Mouse (Mus musculus) erythroblast, adult 5-6 weeks (primary cell): ENCODE data around the gene Rsph3b. TPM values are rescaled to one million over a fixed set of nuclear protein-coding genes. Genes with fewer than 3 reads are reported as not detected.
"Not testable (repeated sequence)": the region's sequence is repeated elsewhere in the genome, so short reads cannot be mapped to it uniquely, and the experiment has no call there.

Source experiments
- ATAC-seq: replicated peaks from 2 replicates; pipeline ENCODE4 v1.8.0; 2016; ENCODE audit warnings: moderate number of reproducible peaks, mild to moderate bottlenecking, moderate TSS enrichment, inconsistent platforms; ENCODE audit not compliant: poor library complexity, low FRiP score, severe bottlenecking
- total RNA-seq, 2 experiments: library from RNA; stranded (forward) in 1 of 2; stranded (reverse) in 1 of 2; fragments of 150-400 nt in 1 of 2; fragments of 200-764, 138-1000 nt in 1 of 2; gene quantifications; 2 replicates each; pipeline versions ENCODE4 v1.2.3 to v1.2.4; 2015 to 2017; ENCODE audit warnings: low replicate concordance in 2 of 2

The Rsph3b gene
- total RNA-seq (2015; ENCODE audit: low replicate concordance) (6.3 and 16.7 TPM in 2 replicates), total RNA-seq (2017; ENCODE audit: low replicate concordance) (8.5 and 13.5 TPM in 2 replicates)

DNA sequence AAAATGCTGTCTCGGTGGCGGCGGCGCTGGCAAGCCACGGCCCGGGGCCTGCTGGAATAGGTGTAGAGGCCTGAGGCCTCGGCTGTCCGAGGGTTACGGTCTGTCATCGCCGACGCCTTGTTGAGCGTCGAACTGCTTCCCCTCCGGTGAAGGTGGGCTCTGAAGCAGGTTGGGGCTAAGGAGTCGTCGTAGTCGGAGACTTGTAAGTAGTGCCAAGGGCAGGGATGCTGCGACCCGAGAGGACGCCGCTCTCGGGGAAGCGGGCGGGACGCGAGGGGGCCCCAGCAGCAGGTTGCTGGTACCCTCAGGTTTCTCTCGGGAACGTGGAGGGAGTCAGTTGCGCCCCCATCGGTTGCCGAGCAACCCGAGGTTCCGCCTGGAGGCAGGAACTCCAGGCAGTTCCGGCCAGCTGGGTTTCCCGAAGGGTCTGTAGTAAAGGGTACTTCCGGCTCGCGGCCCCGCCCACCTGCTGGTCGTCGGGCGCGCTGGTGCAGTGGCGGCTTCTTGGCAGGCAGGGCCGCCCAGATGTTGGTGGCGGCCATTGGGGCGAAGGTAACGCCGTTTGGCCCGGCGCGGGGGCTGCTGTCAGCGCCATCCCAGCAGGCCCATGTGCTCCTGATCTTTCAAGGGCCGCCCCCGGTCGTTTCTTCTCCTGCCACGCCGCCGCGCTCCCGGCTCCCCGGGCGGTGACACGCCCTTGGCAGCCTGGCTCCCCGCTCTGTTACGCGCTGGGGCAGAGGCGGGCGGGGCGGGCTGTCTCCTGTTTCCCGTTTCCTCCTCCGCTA, at the start of gene Rsph3b:
TSS of gene Rsph3b (minus strand) at position 699 of the 785 bp plus-strand sequence.
- peak; percentile 92 for ATAC-seq

GRCm38 (mm10) chr17:6997778-6998490, 49.5 kb upstream of the Rsph3b start:
- not testable (repeated sequence) for ATAC-seq

DNA sequence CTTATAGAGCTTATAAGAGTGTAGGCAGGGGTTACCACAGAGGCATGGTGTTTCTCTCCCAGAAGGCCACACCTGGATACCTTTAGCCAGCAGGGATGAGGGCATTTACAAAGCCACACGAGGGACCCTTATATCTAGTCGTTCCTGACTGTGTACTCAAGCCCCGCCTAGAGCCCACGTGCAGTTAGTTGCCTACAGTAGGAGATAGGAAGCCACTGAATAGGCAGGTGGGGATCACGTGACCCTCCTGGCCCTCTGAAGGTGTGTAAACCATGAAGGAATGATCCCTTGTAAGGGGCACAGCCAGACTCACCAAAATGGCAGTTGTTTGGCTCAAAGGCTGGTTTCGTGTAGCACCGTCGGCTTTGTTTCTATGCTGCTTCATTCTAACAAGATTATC, 48.3 kb upstream of the Rsph3b start:
- ATAC-seq: not testable (repeated sequence)

DNA sequence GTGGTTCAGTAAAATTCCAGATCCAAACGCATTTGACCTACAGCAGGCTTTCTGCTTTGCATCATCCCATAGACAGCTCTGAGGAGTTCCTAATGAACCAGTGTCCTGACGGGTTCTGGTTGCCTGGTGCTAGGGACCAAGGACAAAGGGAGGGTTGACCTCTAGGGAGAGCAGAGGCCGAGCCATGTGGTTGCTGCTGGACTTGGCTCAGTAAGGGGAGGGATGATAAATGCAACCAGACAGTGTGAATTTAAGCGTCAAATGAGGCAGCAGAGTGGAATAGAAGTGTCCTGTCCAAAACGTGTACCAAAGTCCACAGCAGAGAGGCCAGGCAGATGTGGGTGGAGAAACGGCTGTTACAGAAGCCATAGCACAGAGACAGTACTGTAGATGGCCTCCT, 47.0 kb upstream of the Rsph3b start:
- ATAC-seq: not testable (repeated sequence)

GRCm38 (mm10) chr17:6986118-6986517, 37.6 kb upstream of the Rsph3b start:
- not testable (repeated sequence) for ATAC-seq

DNA sequence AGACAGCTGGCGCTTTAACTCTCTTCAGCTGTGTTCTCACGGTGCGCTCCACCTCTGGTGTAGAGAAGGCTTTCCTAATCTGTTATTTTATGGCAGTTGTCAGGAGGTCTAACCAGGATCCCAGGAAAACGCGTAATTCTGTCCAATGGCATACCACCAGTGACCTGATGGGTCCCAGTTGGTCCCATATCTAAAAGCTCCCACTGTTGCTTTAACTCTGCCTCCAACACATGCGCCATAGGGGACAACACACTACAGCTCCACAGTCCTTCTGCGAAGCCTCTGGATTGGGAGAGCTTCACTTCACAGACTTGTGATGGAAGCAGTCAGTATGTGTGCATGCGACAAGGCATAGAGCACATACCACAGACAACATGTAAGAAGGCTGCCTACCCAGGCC, 31.7 kb upstream of the Rsph3b start:
- ATAC-seq: not testable (repeated sequence)

- 0 out of 2 replicates have a peak, but pooled peaks have one; percentile 7 for ATAC-seq
Observed at GRCm38 (mm10) chr17:6979380-6979779, 30.9 kb upstream of the Rsph3b start.

GRCm38 (mm10) chr17:6978287-6979248, 30.1 kb upstream of the Rsph3b start, which contains the start of gene Gm49721:
TSS of gene Gm49721 (plus strand) at chr17:6978904.
- ATAC-seq: peak; percentile 93

DNA sequence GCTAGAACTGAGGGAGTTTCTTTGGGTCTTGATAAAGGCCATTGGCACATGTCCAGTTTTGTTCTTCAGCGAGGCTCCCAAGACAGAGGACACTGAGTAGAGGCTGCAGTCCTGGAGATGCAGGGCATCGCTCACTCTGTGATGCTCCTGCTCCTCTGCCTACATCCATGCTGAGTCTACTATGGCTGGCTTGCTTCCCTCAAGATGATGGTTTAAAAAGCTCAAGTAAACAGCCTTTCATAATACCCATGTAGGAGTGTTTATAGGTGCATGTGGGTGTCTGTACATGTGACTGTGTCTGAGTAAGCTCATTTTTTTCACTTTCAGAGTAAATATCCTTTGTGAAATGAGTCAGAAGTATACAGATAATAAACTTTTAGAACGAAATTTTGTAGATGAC, 26.5 kb upstream of the Rsph3b start:
- ATAC-seq: not testable (repeated sequence)

DNA sequence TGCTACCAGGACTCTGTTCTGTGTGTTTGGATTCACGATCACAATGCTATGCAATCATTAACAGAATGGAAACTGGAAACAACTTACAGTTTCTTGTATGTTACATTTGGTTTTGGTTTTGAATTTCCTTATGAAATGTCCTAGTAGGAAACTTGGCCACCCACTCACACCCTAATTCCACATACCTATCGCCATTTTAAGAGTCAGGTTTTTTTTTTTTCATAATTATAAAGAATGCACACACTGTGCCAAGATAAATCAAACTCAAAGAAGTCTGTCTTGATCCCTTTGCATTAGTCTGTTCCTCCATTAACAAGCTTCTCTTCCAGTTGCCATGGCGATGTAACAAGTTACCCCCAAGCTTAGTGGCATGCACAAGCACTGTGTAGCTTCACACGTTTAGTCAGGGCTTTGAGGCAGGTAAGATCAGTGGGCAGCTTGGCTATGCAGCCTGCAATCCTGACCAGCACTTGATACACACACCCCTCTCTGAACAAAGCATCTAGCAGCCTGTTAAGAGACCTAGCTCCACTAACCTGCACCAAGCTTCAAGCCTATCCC, 24.4 kb upstream of the Rsph3b start:
- ATAC-seq: not testable (repeated sequence)

DNA sequence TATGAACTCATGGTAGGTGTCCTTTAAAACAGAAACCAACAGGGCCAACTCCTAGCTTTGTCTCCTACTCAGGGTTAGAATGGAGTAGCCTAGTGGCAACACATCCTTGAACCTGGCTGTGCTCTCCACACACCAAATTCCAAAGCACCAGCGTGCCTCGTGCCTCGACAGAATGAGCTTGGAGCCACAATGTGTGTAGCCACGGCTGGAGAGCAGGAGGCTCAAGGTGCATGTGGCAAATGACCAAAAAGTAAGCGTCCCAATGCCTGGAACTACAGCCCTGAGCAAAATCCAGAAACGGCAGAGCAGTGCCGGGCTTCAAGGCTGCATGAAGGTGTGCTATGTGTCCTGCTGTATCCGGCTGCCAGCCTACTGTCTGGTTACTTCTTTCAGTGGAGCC, 22.8 kb upstream of the Rsph3b start:
- ATAC-seq: not testable (repeated sequence)

DNA sequence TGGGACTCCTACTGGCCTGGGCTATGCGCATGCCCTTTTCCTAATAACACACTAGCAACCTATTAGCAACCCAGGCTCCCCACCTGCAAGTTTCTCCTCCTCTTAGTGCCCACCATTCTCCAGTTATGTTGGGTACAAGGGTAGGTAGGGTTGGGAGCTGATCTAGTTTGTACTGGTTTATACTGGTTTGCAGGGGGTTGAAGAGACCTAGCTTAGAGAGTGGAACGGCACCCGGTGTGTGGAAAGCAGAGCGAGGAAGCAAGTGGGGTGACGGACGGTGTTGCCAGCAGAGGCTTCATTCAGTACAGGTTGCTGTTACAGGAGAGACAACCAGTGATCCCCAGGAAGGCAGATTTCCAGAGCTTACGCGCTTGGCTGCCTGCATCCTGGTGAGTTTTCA, 21.9 kb upstream of the Rsph3b start, which contains the start of gene Rnaset2b:
TSS of gene Rnaset2b (plus strand) at position 301 of the 400 bp plus-strand sequence.
- ATAC-seq: not testable (repeated sequence)

DNA sequence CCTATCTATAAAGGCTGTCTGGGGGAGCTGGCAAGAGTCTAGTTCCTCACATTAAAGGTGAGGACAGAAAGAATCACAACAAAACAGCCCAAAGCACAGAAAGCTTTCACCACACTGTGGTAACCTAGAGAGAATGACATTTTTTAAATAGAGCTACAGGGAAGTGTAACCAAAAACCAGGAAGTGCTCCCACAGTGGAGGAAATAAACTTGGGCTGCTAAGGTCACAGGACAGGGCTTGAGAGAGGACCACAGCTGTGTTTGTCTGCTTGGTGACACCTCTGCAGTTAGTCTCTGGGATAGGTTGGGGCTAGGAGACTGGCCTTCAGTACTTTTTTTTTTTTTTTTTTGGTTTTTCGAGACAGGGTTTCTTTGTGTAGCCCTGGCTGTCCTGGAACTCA, 19.2 kb upstream of the Rsph3b start:
- ATAC-seq: not testable (repeated sequence)

- not testable (repeated sequence) for ATAC-seq
Observed at GRCm38 (mm10) chr17:6965364-6965763, 16.9 kb upstream of the Rsph3b start.

GRCm38 (mm10) chr17:6962936-6963335, 14.5 kb upstream of the Rsph3b start:
- not testable (repeated sequence) for ATAC-seq

- ATAC-seq: not testable (repeated sequence)
Observed at GRCm38 (mm10) chr17:6962339-6962738, 13.9 kb upstream of the Rsph3b start.

DNA sequence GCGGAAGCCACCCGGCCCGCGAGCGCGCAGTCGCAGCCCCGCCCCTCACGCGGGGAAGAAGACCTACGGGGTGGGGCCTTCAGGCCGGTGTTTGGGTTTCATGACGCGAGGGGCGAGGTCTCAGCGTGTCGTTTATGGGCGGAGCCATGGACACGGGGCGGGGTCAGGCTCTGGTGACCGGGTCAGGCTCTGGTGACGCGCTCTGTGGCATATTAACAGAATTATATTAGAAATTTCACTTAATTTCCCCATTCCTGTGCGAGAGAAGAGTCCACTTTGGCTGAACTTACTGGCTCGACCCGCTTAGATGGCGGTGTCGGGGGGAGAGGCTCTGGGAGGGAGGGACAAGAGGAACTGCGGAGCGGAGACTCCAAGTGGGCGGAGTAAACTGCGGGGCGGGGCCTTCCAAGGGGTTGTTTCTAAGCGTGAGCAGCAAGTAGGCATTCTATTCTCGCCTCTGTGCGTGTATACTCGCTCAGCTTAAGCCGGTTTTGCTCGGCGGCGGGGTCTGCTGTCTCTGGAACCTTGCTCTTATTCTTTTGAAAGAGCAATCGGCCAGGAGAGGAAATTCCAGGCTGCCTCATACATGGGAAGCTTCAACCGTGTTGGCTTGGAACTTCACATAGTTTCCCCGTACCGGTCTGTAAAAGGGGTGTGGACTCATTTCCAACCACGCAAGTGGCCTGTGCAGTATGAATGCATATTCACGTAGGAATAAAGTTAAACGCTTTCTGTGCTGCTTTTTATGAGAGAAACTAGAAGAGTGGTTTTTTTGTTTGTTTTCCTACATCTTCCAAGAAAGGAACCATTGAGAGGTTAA, 12.9 kb upstream of the Rsph3b start:
- peak; percentile 94 for ATAC-seq

DNA sequence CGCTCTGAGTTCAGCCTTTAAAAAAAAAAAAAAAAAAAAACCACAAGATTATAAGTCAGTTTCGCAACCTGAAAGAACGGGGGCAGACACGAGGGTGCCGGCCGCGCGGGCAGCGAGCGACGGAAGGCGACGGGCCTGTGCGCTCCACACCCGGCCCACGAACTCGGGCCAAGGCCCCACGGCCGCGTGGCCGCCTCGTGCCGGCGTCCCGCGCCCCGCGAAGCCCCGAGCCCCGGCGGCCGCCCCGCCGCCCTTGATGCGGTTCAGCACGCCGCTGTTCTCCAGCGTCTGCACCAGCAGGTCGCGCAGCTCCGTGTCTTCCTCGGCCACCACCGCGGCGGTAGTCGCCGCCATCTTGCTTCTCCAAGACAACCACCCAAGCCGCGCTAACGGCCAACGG, 12.3 kb upstream of the Rsph3b start, which contains the start of gene Tagap1:
TSS of gene Tagap1 (minus strand) at position 381 of the 400 bp plus-strand sequence.
- ATAC-seq: not testable (repeated sequence)
